Mouse (Mus musculus): Measurements from ENCODE around the gene Adgre5.

The Adgre5 gene

DNA sequence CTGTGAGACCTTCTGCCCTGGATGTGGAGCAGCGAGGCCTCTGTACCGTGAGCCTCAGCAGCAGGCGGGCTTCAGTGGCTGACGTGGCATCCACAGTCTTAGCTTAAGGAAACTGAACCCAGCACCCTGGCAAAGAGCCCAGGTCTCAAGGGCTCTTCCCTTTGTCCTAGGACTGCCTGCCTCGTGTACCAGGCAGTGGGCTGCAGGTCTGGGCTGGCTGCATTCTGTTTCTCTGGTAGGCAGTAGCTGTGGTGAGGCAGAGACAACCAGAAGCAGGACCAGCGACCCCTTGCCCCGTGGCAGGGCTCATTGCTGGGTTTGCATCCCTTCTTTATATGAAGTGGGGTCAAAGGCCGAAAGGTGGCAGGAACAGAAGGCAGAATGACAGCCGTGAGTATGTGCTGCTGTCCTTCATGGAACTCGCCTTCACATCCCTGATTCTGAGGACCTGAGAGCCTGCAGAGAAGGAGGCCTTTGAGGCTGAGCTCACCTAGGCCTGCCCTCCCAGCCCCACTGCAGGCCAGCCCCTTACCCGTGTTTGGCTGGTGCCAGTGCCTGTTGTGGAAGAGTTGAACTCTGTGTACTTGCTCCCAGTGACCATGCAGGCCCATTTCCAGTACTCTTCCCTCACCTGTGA is 17.6 kb downstream of the Adgre5 start:
- DNase-seq (ENCODE audit: low read depth in 2 of 2, low spot score in 2 of 2), result no peak

GRCm38 (mm10) chr8:83722631-83723030 is 18.5 kb downstream of the Adgre5 start:
- DNase-seq (ENCODE audit: low read depth in 2 of 2, low spot score in 2 of 2), result no peak

- no peak for DNase-seq (ENCODE audit: low read depth in 2 of 2, low spot score in 2 of 2)
Measured at GRCm38 (mm10) chr8:83721405-83722025, 19.6 kb downstream of the Adgre5 start.

- no peak for DNase-seq (ENCODE audit: low read depth in 2 of 2, low spot score in 2 of 2)
Measured at GRCm38 (mm10) chr8:83719693-83720092, 21.4 kb downstream of the Adgre5 start.

- DNase-seq (ENCODE audit: low read depth in 2 of 2, low spot score in 2 of 2), result no peak
Measured at GRCm38 (mm10) chr8:83719048-83719447, 22.1 kb downstream of the Adgre5 start.

DNA sequence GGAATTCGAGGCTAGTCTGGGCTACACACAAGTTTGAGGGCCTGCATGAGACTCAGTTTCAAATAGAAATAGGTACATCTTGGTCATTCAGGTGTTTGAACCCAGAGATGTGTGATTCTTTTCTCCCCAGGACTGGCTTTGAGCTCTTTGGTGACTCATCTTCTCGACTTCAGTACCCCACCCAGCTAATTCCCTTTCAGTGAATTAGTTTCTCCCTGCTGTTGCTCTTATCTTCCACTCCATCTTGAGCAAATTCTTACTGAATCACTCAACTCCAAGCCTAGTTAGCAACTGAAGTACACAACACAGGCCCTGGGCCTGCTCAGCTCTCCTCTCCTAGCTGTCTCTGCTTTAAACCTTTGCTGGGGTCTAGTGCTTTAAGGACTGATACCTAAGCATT is 24.6 kb downstream of the Adgre5 start:
- no peak for DNase-seq (ENCODE audit: low read depth in 2 of 2, low spot score in 2 of 2)

GRCm38 (mm10) chr8:83715771-83716170 is 25.4 kb downstream of the Adgre5 start:
- DNase-seq (ENCODE audit: low read depth in 2 of 2, low spot score in 2 of 2), result no peak

GRCm38 (mm10) chr8:83715031-83715690 is 26.0 kb downstream of the Adgre5 start, which contains the start of gene Ddx39:
TSS of gene Ddx39 (plus strand) at chr8:83715177.
- peak; percentile 94 to 98 for DNase-seq (ENCODE audit: low read depth in 2 of 2, low spot score in 2 of 2)

DNA sequence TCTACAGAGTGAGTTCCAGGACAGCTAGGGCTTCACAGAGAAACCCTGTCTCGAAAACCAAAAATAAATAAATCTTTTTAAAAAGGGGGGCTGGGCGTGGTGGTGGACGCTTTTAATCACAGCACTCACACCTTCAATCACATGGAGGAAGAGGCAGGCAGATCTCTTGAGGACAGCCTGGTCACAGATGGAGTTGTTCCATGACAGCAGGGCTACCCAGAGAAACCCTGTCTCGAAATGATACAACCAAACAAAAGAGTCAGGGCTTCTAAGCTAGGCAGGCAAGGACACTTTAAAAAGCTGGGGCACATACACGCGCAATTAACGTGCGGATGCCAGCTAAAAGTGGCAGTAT is 26.5 kb downstream of the Adgre5 start:
- DNase-seq (ENCODE audit: low read depth in 2 of 2, low spot score in 2 of 2), result no peak

- no peak for DNase-seq (ENCODE audit: low read depth in 2 of 2, low spot score in 2 of 2)
Measured at GRCm38 (mm10) chr8:83707554-83707953, 33.6 kb downstream of the Adgre5 start.

- no peak for DNase-seq (ENCODE audit: low read depth in 2 of 2, low spot score in 2 of 2)
Measured at GRCm38 (mm10) chr8:83706411-83706810, 34.7 kb downstream of the Adgre5 start.

DNA sequence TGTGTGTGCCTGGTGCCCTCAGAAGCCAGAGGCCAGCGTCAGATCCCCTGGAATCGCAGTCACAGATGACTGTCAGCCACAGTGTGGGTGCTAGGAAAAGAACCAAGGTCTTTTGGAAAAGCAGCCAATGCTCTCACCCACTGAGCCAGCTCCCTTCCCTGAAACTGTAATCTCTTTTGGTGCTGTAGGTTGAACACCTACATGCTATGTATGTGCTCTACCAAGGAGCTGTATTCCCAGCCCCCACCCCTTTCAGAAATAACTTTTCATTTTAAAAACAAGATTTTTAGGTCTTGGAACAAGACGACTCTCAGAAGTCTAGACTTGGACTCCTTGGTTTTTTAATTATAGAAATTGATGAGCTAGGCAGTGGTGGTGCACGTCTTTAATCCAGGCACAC is 37.7 kb downstream of the Adgre5 start:
- DNase-seq (ENCODE audit: low read depth in 2 of 2, low spot score in 2 of 2), result no peak

GRCm38 (mm10) chr8:83700423-83701085 is 40.6 kb downstream of the Adgre5 start:
- DNase-seq (ENCODE audit: low read depth in 2 of 2, low spot score in 2 of 2), result no peak

DNA sequence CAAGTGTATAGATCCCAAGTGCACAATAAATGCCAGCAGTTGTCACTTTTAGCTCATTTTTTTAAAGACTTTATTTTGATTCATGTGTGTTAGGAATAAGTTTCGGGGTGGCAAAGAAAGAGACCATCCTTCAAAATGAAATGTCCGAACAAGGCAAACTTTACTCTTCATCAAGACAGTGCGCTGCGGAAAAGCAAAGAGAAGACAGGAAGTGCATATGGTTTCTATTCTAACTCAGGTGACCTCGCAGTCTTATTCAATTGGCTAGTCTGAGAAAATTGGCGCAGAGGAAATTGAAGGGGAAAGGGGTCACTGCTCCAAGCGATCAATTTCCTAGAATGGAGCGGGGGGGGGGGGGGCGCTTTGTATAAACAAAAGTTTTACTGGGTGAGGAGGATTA is 41.6 kb downstream of the Adgre5 start:
- DNase-seq (ENCODE audit: low read depth in 2 of 2, low spot score in 2 of 2), result peak in 1 of 2 experiments; percentile 32

DNA sequence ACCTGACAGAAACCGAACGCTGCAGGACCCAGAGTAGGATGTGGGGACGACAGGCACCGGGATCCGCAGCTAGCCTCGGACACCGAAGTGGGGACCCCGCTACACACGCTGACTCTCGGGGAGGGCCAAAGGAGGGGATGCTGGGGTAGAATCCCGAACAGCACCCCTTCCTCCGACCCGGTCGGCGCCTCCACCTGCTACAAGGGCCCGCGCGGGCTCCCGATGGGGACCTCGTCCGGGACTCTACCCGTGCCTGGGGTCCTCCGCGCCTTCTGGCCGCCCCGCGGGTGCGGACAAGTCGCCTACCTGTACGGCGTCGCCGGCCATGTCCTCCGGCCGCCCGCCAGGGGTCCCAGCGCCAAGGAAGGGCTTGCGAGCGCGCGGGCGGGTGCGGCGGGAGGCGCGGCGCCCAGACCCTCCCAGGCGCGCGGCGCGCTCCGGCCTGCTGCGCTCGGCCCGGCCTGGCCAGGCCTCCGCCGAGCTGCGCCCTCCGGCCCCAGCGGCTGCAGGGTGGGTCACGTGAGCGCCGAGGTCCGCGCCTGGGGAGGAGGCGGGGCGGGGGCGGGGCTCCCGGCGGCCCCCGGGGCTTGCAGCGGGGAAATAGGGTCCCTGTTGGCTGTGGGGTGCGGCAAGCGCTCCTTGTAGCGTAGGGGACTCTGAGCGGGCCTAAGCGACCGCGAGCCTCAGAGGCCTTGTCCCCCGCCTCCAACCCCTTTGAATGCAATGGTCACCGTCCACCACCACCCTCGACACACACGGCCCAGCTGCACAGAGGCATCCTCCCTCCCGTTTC is 42.3 kb downstream of the Adgre5 start, which contains the start of gene Pkn1:
TSS of gene Pkn1 (minus strand) at position 519 of the 793 bp plus-strand sequence.
- no peak for DNase-seq (ENCODE audit: low read depth in 2 of 2, low spot score in 2 of 2)

- peak; percentile 63 to 69 for DNase-seq (ENCODE audit: low read depth in 2 of 2, low spot score in 2 of 2)
Measured at GRCm38 (mm10) chr8:83698291-83698660, 42.9 kb downstream of the Adgre5 start.

DNA sequence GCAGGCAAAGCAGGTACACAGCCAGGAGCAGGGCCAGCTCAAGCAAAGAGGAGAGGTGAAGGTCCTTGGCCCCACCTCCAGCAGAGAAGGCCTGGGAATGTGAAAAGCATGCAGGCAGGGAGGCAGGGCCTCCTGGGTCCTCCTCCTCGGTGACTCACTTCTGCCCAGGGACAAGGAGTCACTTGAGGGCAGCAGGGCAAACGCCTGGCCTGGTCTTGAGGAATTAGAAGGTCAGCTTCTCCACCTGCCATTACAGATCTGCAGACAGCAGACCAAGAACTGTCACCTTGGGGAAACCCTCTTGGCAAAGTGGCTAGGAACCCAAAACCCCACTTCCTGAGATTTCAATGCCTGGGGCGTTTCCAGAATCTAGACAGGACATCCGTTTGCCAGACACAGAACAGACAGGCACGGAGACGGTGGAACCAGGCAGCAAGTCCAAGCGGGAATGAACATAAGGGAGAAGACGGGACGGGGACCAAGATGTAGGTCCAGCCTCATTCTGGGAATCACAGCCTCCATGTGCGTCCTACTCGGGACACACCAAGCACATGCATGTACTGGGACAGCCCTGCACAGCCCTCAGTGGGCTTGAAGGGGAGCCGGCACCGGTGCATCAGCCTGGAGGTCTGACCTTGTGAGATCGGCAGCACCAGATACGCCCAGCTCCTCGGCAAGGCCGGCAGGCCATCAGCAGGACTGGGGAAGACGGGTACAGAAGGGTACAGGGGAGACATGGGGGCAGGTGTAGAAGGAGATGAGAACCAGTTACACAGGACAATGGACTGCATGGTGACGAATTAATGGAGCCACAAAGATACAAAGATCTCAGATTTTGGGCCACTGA is 43.5 kb downstream of the Adgre5 start:
- peak in 1 of 2 experiments; percentile 6 for DNase-seq (ENCODE audit: low read depth in 2 of 2, low spot score in 2 of 2)

GRCm38 (mm10) chr8:83695351-83696106 is 45.6 kb downstream of the Adgre5 start:
- peak in 1 of 2 experiments; percentile 44 for DNase-seq (ENCODE audit: low read depth in 2 of 2, low spot score in 2 of 2)

- no peak for DNase-seq (ENCODE audit: low read depth in 2 of 2, low spot score in 2 of 2)
Measured at GRCm38 (mm10) chr8:83694369-83695160, 46.6 kb downstream of the Adgre5 start.

Data from CD8-positive naive resting alpha-beta T cell, adult 2 months (primary cell).